Mouse (Mus musculus) cerebellum, adult 8-10 months (tissue): ENCODE data around the gene Enox1.

Experiments
- DNase-seq: peaks from one replicate; pipeline ENCODE4 v3.0.0; 2022

Enox1 gene

GRCm38 (mm10) chr14:77197414-77197915 lies 40.9 kb downstream of the Enox1 start:
- DNase-seq: no peak

DNA sequence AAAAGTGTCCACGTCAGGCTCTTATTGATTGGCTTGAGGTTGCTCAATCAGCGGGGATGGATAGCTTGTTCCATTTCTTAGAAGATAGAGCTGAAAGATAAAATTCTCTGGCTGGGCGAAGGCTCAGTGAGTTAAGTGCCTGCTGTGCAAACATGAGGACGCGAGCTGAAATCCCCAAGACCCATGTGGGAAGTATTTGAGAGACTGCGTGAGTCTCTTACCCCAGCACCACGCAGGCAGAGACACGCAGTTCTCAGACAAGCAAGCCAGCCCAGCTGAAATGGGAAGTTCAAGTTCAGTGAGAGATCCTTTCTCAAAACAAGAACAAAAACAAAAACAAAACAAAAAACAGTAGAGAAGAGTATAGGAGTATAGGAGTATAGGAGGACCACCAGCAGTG lies 54.3 kb downstream of the Enox1 start:
- DNase-seq: no peak

GRCm38 (mm10) chr14:77213210-77213609 lies 56.6 kb downstream of the Enox1 start:
- no peak for DNase-seq

GRCm38 (mm10) chr14:77214848-77215247 lies 58.3 kb downstream of the Enox1 start:
- DNase-seq: no peak

- DNase-seq: no peak
Measured at GRCm38 (mm10) chr14:77225346-77225745, 68.8 kb downstream of the Enox1 start.

GRCm38 (mm10) chr14:77238811-77239210 lies 82.2 kb downstream of the Enox1 start:
- DNase-seq: no peak

DNA sequence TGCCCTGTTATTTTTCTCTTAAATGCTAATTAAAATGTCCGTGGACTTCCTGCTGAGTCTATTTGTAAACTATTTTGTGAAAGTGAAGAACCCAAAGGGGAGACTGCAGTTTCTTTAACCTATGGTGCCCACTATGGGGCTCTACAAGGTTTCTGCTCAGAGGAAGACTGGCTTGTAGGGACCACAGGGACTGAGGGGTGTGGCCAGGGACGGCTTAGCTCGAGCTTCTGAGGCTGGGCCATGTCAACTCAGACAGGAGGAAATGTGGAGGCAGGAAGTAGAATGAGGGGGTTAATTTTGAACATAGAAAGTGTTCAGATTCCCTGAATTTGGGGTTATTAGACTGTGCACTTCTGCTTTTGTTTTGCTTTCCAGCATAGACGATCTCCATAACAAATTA lies 82.8 kb downstream of the Enox1 start:
- no peak for DNase-seq

DNA sequence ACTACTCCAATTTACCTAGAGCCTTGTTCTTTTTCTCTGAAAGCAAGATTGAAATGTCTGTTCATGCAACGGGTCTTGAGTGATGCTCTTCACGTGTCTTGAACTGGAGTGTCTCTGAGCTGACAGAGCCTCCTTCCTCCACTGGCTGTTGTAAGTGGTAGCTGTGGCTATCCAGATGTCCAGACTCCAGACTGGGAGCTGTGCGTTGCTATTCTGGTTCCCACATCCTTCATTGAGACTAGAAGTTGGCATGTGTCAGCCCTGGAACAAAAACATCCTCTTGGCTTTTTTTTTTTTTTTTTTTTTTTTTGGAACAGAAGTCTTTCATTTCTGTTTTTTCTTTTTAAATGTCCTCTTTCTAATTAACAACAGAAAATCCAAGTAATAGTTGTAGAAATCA lies 90.4 kb downstream of the Enox1 start:
- DNase-seq: no peak

- no peak for DNase-seq
Measured at GRCm38 (mm10) chr14:77248426-77248825, 91.9 kb downstream of the Enox1 start.

GRCm38 (mm10) chr14:77248946-77249345 lies 92.4 kb downstream of the Enox1 start:
- no peak for DNase-seq

GRCm38 (mm10) chr14:77250652-77251238 lies 94.2 kb downstream of the Enox1 start:
- no peak for DNase-seq

GRCm38 (mm10) chr14:77255201-77255600 lies 98.6 kb downstream of the Enox1 start:
- DNase-seq: no peak

GRCm38 (mm10) chr14:77255711-77256110 lies 99.1 kb downstream of the Enox1 start:
- no peak for DNase-seq

DNA sequence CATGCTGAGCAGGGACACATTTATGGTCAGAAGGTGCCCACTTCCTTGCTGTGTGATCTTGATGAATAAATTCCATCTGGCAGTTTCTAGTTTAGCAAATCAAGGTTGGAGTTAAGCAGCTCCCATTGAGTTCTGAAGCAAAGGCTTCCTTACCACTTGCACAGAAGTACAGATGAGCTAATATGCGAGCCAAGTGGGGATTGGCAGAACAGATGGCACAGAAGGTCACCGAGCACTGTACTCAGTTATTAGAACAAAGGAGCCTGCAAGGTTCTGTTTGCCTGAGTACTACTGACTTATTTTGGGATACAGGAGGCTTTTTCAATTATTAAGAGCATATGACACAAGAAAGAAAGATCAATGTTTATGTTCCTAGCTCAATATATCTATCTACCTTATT lies 100.4 kb downstream of the Enox1 start:
- DNase-seq: peak; percentile 67

DNA sequence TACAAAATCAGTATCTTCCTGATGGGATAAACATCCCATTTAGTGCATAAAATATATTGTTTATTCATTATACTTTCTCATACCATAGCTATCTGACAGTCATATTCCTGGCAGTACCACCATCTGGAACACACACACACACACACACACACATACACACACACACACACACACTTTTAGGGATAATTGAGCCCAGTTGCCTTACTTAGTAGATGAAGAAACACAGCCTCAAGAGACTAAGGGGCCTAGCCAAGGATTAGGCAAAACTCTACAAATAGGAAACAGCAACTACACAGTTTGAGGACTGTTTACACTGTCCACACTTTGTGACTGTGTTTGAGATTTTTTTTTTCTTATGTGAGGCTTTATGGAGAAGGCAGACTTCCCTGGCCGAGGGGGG lies 100.9 kb downstream of the Enox1 start:
- DNase-seq: no peak

DNA sequence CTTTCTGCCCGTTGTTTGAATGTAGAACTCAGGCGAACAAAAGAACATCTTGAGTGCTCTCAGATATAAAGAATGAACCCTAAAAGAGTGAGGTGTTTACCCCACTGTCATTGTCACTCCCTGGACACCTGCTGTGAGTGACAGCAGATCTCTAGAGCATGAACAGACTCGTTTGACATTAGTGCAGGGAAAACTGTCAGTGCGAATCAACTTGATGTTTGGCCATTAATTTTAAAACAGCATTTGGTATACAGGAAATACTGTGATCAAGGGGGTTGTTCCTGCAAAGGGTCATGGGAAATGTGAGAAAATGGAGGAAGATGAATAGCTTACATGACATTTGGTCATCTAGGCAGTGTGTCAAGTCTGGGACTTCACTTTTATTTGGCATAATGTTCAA lies 101.6 kb downstream of the Enox1 start:
- no peak for DNase-seq

DNA sequence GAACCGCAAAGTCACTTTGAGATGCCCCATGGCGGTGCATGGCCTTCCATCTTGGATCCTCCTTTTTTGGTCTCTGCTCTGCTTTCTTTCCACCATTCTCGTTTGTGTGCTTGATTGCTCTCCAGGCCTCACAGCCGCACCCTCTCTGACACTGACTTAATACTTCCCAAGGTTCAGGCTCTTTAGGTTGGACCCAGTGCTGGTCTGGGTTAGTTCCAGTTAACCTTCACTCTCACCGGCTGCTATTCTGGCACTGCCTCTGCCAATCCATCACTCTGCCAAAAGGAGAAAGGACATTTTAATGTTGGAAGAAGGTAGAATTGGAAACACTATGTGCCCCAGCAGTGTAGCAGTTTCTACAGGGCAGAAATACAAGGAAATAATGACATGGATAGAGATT lies 103.1 kb downstream of the Enox1 start:
- DNase-seq: peak; percentile 47

DNA sequence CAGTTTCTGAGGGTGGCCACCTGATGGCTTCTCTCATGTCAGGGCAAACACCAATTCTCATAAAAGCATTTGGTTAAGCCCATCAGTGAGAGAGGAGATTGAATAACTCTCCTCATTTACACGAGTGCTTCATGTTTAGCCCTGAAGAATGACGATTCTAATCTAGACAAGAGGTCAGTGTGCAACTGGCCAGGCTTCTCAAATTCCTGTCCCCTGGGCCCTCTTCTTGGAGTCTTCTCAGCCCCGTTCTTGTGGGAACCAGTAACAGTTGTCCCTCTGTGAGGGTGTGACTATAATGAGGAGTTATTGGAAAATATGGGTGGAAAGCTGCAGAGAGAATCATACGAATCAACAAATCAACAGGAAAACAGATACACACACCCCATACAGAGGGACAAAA lies 103.5 kb downstream of the Enox1 start:
- no peak for DNase-seq

DNA sequence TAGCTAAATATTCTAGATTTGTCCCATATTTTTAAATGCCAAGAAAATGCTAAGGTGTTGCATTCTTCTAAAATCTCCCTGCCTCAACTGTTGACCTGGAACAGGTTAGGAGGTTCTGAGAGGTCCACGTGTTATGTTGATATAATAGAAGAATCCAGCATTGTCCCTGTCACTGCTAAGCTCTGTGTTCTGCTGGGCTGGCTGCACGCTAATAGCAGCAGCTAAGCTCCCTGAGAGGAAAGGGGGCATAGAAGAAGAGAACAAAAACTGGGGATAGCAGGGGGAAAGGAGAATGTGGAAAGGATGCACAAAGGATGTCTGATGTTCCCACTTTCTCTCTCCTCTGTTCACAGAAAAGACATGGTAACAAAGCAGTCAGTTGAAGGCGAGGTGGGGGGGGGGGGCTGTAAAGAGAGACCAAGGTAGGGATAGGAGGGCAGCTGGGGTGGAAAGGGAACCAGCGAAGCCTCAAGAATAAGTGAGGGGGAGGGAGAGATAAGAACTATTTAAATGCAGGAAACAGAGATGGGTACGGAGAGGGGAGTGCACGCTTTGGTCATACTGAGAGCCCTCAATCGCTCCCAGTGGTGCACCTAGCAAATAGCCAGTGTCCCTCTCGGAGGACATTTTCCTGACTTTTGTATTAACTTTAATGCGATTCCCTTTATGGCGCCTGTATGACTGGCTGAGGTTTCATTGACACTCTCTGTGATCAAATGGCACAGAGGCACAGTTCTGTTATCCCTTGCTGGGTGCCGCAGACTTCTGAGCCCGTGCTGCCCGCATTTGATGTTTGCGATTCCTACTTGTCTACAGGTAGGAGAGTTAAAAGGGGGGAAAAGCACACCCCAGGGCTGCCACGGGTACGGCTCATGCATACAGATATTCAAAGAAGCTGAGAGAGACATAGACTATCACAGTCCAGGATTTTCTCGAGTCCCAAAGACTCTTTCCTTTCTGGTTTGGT lies 110.5 kb downstream of the Enox1 start:
- no peak for DNase-seq

DNA sequence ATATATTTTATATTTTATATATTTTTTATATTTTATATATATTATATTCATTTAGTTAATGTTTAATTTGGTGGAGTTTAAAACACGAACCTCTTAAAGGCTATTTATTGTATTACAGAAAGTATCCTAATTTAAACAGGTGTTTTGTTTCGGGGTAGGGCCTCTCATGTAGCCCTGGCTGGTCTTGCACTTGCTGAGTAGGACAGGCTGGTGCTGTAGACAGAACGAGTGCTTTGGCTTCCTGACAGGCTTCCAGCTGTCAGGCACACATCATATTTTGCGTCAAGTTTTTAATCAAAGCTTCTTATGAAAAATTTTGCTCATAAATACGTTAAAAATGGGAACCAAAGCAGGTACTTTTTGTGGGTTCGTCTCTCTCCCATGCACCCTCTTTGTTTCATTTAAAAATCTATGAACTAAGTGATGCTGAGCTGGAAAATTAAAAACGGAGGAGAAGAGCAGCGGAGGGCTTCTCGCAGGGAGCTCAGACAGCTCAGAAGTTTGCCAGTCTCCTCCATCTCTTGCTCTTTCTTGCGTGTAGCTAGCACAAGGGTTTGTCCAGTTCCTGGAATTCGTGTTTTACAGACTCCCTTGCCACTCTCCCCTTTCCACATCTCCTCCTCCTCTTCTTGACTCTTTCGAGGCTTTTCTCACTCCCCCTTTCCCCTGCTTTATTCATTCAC lies 115.8 kb downstream of the Enox1 start:
- DNase-seq: no peak

- DNase-seq: no peak
Measured at GRCm38 (mm10) chr14:77272931-77273446, 116.4 kb downstream of the Enox1 start.

- DNase-seq: no peak
Measured at GRCm38 (mm10) chr14:77273721-77274120, 117.2 kb downstream of the Enox1 start.

GRCm38 (mm10) chr14:77275607-77276006 lies 119.0 kb downstream of the Enox1 start:
- DNase-seq: no peak
